Mouse (Mus musculus) liver, embryonic 14.5 days (tissue): ENCODE measurements at regions not wholly inside any gene's neighbourhood (a gene's known extent, or its start where the extent isn't known, plus 50 kb on each side); places are given as distances from the start of the nearest gene placed in this dataset.

ENCODE experiments used
- ATAC-seq: fragments of 200-750 bp; cut with Nextera tagmentation; 2 replicates; pipeline ENCODE4 v1.8.0; 2017; ENCODE audit warnings: moderate number of reproducible peaks, mild to moderate bottlenecking, moderate library complexity; ENCODE audit not compliant: insufficient read depth
- DNase-seq, 3 experiments: peaks; one replicate each; pipeline ENCODE4 v3.0.0-alpha.2; 2012 to 2013; ENCODE audit warnings: low read depth in 3 of 3, low spot score in 3 of 3
- H3K27ac ChIP-seq: fragments of 300-500 bp; sonication (generic); 2 replicates; pipeline ENCODE4 v1.5.1; 2014; ENCODE audit warnings: moderate library complexity, mild to moderate bottlenecking, control low read depth, inconsistent platforms
- H3K27me3 ChIP-seq: fragments of 300-500 bp; sonication (generic); 2 replicates; pipeline ENCODE4 v1.6.1; 2014; ENCODE audit warnings: mild to moderate bottlenecking, low read length, moderate library complexity; ENCODE audit not compliant: control insufficient read depth, insufficient read depth
- H3K36me3 ChIP-seq: fragments of 300-500 bp; sonication (generic); replicated peaks from 2 replicates; pipeline ENCODE4 v1.6.1; 2014; ENCODE audit warnings: low read depth; ENCODE audit not compliant: control insufficient read depth, insufficient read depth
- H3K4me1 ChIP-seq, 2 experiments: fragments of 200-500 bp in 1 of 2; fragments of 300-500 bp in 1 of 2; sonication (generic) in 1 of 2; replicated peaks; 2 replicates each; pipeline ENCODE4 v1.6.1; 2012 to 2014; ENCODE audit warnings: antibody characterized with exemption in 1 of 2, inconsistent platforms in 1 of 2, low read length in 1 of 2; ENCODE audit not compliant: control insufficient read depth in 2 of 2, insufficient read depth in 2 of 2
- H3K4me2 ChIP-seq: fragments of 300-500 bp; sonication (generic); 2 replicates; pipeline ENCODE4 v1.6.1; 2014; ENCODE audit warnings: low read depth, mild to moderate bottlenecking, control low read depth, moderate library complexity
- H3K4me3 ChIP-seq, 2 experiments: fragments of 200-500 bp in 1 of 2; fragments of 300-500 bp in 1 of 2; sonication (generic) in 1 of 2; 2 replicates each; pipeline ENCODE4 v1.5.1; 2012 to 2014; ENCODE audit warnings: low read depth in 2 of 2, low read length in 2 of 2, mild to moderate bottlenecking in 2 of 2, control low read depth in 1 of 2, inconsistent platforms in 1 of 2, moderate library complexity in 1 of 2; ENCODE audit not compliant: insufficient read depth in 1 of 2
- H3K9ac ChIP-seq: fragments of 300-500 bp; sonication (generic); replicated peaks from 2 replicates; pipeline ENCODE4 v1.6.1; 2014; ENCODE audit warnings: mild to moderate bottlenecking, control low read depth, moderate library complexity
- H3K9me3 ChIP-seq: fragments of 300-500 bp; sonication (generic); 2 replicates; pipeline ENCODE4 v1.6.1; 2016; ENCODE audit warnings: low read length, mixed read lengths; ENCODE audit not compliant: control insufficient read depth
- CTCF ChIP-seq: IDR thresholded peaks from 2 replicates; pipeline ENCODE4 v1.5.1; 2016; ENCODE audit warnings: antibody characterized with exemption, low read depth, control low read depth
- EP300 ChIP-seq: IDR thresholded peaks from 2 replicates; pipeline ENCODE4 v1.6.1; 2016; ENCODE audit warnings: antibody characterized with exemption, low read depth
- WGBS: fragments of 180-500 bp; shearing (Covaris S2); extraction: QIAGEN DNeasy Blood & Tissue Kit; methylation state at CpG from one replicate; pipeline ENCODE4 v1.1.7; 2014; ENCODE audit not compliant: insufficient replicate concordance; 5-methylcytosine and 5-hydroxymethylcytosine counted together

- Histone ChIP-seq H3K36me3 (no peaks in the 10 kb centered on the region), H3K4me3 (no peak overlapping the region), H3K4me2 (no peak overlapping the region), H3K4me1 (no peaks in the 10 kb centered on the region), H3K27ac (no peak overlapping the region), H3K27me3 (no peaks in the 10 kb centered on the region), H3K9ac (no peak overlapping the region), H3K9me3 (no peaks in the 10 kb centered on the region)
- ATAC-seq (no peak), DNase-seq (no peak)
- TF ChIP-seq CTCF, result no peak
- 63% methylated on average over 3 of the region's 3 CpGs for WGBS
These were observed 173.9 kb upstream of the Clnk start for GRCm38 (mm10) chr5:39050512-39050911.

- no peak for TF ChIP-seq EP300
- TF ChIP-seq CTCF, result no peak
- Histone ChIP-seq H3K27ac (no peak overlapping the region), H3K4me2 (no peak overlapping the region), H3K9ac (no peak overlapping the region), H3K4me3 (no peak overlapping the region), H3K36me3 (no peaks in the 10 kb centered on the region), H3K9me3 (no peaks in the 10 kb centered on the region), H3K4me1 (no peaks in the 10 kb centered on the region), H3K27me3 (no peaks in the 10 kb centered on the region)
- DNase-seq, result no peak
- 43% methylated on average over 2 of the region's 2 CpGs for WGBS
- ATAC-seq, result no peak
These were observed 172.5 kb upstream of the Clnk start for GRCm38 (mm10) chr5:39049141-39049540.

- WGBS, result 62% methylated on average over 2 of the region's 2 CpGs
- no peak for DNase-seq
- Histone ChIP-seq H3K27me3 (no peaks in the 10 kb centered on the region), H3K36me3 (no peaks in the 10 kb centered on the region), H3K9me3 (no peaks in the 10 kb centered on the region), H3K4me1 (no peaks in the 10 kb centered on the region), H3K4me3 (no peak overlapping the region), H3K4me2 (no peak overlapping the region), H3K27ac (no peak overlapping the region), H3K9ac (no peak overlapping the region)
- TF ChIP-seq EP300 (no peak), CTCF (no peak)
- no peak for ATAC-seq
These were observed 163.9 kb upstream of the Clnk start for GRCm38 (mm10) chr5:39040467-39040866.

GRCm38 (mm10) chr5:39023241-39023640 lies 146.6 kb upstream of the Clnk start:
- TF ChIP-seq EP300 (no peak), CTCF (no peak)
- DNase-seq (no peak), ATAC-seq (no peak)
- Histone ChIP-seq H3K27ac (no peak overlapping the region), H3K4me3 (no peak overlapping the region), H3K9me3 (no peaks in the 10 kb centered on the region), H3K36me3 (no peaks in the 10 kb centered on the region), H3K4me1 (no peaks in the 10 kb centered on the region), H3K27me3 (no peaks in the 10 kb centered on the region), H3K9ac (no peak overlapping the region), H3K4me2 (no peak overlapping the region)
- WGBS, result 58% methylated on average over 4 of the region's 4 CpGs

- TF ChIP-seq CTCF (no peak), EP300 (no peak)
- Histone ChIP-seq H3K9me3 (no peaks in the 10 kb centered on the region), H3K36me3 (no peaks in the 10 kb centered on the region), H3K4me3 (no peak overlapping the region), H3K4me1 (no peaks in the 10 kb centered on the region), H3K9ac (no peak overlapping the region), H3K27me3 (no peaks in the 10 kb centered on the region), H3K4me2 (no peak overlapping the region), H3K27ac (no peak overlapping the region)
- DNase-seq, result no peak
- 46% methylated on average over 4 of the region's 4 CpGs for WGBS
- ATAC-seq, result no peak
These were observed 124.0 kb upstream of the Clnk start for GRCm38 (mm10) chr5:39000643-39001042.
